Mouse (Mus musculus): ENCODE results near the gene Mlx.

The Mlx gene

DNA sequence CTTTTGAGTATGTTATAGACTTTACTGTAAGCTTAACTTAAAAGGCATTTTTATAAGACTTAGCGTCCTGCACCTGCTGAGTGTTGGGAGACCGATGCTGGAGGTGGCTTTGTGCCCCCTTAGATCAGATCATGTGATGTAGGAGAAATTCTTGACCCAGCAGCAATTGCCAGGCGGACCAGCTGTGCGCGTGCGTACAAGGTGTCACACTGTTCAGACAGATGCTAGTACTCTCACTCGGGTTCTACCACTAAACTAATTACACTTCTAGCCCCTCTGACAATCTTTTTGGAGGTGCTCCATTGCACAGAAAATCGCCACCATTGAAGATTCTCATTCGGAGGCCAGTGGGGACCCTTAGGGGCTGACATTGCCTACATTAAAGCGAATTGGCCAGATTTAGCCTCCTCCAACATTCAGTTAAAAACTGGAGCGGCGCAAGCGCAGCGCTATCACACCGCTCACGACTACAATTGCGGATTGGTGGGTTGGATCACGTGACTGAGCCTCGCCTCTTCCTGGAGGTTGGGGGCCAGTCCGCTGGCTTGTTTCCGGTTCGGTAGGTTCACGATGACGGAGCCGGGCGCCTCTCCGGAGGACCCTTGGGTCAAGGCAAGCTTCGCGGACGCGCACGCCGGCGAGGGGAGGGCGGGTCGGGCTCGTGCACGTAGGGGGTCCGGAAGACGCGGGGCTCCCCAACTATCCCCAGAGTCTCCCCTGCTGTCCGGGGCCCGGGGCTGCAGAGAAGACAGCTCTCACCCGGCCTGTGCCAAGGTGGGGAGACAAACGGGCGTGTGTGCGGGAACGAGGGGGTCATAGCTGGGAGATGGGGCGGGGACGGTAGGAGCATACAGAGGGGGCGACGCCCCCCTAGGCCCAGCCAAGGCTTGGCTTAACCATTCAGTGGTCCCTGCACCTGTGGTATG, at the start of gene Mlx:
Mlx (plus strand) TSS at position 522 of the 926 bp plus-strand sequence.
- peak; percentile 95 for DNase-seq

DNA sequence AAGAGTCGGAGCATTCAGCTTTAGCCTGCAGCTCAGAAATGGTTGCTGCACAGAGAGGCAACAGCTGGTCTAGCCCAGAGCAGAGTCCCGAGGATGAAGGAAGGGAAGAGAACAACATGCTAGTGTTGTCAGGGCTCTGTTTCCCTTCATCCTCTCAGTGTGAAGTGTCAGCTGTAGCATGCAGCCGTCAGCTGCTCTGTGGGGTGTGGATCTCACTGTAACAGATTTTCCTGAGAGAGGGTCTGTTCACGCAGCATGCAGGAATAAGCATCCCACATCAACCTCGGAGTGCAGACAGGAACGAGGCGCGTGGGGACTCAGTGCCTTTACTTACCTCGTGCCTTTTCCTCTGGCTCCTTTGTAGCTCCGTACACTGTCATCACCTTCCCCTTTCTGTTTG, 49.3 kb upstream of the Mlx start:
- DNase-seq: no peak

DNA sequence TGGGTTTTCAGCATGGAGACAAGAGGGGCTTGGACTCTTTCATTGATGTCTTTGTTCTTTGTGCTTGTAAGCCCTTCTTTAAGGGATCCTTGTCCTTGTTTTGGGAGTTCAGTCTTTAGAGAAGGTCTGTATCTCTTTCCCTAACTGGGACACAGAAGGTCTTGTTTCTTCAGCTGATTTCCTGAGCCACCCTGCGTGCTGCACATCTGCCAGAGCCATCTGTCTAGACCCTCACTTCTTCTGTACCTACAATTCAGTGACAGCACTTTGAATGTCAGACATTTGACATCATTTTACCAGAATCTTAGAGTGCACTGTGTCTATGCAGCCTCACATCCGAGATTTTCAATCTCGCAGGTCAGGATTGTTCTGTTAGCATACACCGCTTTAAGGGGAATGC, 41.3 kb upstream of the Mlx start:
- DNase-seq: no peak

DNA sequence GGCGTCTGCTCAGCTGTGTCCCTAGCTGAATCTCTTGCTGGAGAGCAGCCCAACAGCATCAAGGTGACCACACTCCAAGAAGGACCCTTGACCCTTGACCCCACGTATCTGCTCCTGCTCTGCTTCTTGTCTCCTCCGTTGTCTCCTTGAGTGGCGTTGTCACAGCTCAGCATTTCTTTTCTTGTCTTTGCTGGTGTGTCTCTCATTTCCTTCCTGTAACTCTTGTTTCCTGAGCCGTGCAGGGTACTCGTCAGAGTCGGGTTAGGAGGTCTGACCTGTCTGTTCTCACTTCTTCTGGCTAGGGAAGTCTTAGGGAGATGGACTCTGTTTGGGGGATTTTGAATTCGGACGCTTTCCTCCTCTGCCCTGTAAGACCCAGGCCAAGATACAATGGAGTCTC, 40.6 kb upstream of the Mlx start:
- DNase-seq: no peak

GRCm38 (mm10) chr11:101047502-101047901, 39.6 kb upstream of the Mlx start:
- DNase-seq: no peak

DNA sequence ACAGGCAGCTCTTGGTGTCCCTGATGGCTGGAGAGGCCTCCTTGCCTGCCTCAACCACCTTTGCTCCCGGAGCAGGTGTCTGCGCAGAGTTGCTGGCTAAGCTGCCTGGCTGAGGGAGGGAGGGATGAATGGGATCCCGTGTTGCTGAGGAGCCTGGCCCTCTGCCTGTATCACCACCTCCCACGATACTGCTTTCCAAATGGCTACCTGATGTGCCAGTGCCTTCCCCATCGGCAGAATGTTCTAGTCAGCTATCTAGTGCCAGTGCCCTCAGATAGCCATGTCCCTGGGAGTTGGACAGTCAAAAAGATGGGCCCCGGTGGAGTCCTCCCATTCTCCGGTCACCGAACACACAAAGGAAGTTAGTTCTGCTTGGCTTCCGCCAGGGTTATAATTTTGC, 36.7 kb upstream of the Mlx start:
- DNase-seq: no peak

GRCm38 (mm10) chr11:101051051-101051493, 36.0 kb upstream of the Mlx start:
- no peak for DNase-seq

DNA sequence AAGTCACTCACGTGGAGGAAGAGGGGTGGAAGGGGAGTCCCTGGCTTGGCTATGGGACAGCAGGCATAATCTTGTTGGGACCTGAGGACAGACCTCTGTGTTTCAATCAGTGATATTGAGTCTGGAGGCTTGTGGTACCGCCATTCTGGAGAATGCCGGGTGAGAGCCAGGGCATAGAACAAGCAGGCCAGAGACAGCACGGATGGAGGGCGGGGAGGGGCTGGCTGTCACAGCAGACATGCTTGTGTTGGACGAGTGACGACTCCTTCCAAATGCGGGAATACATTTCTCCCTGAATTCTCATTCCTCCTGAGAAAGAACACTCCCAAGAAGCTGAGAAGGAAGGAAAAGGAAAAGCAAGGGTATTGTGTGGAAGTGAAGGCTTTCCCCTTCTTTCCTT, 35.5 kb upstream of the Mlx start:
- no peak for DNase-seq

GRCm38 (mm10) chr11:101052751-101053473, 34.2 kb upstream of the Mlx start:
- no peak for DNase-seq

- no peak for DNase-seq
Measured at GRCm38 (mm10) chr11:101053974-101054373, 33.1 kb upstream of the Mlx start.

DNA sequence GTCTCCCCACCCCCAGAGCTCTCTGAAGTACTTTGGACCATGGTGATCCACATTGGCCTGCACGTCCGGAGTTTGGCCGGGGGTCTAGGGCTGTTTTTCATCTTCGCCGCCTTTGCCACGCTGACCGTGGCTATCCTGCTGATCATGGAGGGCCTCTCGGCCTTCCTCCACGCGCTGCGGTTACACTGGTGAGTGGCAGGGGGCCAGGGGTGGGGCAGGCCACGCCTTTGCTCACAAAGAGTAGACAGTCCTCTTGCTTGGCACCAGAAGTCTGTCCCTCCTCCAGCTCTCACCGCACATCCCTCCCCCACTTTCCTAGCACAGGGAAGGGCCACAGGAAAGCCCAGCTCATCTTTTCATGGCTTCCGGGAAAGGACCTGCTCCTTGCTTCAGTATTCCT, 31.7 kb upstream of the Mlx start:
- no peak for DNase-seq

DNA sequence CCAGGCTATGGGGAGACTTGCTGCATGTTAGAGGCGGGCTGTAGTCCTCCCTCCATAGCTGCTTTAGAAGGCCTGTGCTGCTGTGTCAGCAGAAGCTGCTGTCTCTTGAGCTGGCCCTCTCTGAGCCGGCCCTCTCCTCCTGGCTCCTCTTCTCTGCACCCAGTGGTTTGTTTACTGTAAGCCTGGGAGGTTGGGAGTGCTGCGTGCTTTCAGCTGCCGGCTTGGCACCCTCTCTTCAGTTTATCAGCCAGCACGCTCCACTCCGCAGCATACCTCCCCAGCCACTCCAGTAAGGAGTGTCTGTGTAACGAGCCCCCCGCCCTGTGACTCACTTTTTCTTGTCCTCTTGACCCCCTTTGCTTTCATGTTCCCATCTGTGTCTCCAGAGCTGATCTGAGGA, 30.2 kb upstream of the Mlx start:
- DNase-seq: peak; percentile 47

- peak; percentile 85 for DNase-seq
Measured at GRCm38 (mm10) chr11:101057860-101058259, 29.2 kb upstream of the Mlx start.

DNA sequence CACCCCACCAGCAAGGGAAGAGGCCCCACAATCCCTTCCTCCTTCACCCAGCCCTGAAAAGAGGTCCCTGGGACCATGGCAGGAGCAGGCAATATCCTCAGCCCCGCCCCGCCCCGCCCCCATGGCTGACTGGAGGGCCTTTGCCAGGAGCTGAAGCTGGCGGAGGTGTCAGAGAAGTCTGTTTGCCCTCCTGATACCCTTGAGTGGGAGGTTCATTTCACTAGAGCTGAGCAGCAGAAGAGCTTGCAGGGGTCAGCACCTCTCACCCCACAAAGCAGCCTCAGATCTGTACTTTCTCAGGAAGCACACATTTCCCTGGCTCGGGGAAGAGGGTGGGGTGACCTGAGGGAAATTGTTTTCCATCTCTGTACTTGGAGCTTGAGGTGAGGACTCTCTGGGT, 28.4 kb upstream of the Mlx start:
- DNase-seq: peak; percentile 42

GRCm38 (mm10) chr11:101059473-101059872, 27.6 kb upstream of the Mlx start:
- DNase-seq: no peak

- DNase-seq: peak; percentile 80
Measured at GRCm38 (mm10) chr11:101060126-101060525, 27.0 kb upstream of the Mlx start.

DNA sequence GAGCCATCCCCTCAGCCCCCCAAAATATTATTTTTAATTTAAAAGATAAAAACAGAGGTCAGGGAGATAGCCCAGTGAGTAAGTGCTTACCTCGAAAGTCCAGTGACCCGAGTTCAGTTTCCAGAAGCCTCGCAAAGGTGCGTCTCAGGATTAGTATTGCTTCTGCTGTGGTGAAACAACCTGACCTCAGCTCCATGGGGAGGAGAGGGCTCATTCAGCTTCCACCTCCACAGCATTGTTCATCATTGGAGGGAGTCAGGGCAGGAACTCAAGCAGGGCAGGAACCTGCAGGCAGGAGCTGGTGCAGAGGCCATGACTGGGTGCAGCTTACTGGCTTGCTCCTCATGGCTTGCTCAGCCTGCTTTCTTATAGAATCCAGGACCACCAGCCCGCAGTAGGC, 26.0 kb upstream of the Mlx start:
- DNase-seq: no peak

GRCm38 (mm10) chr11:101062165-101062884, 24.8 kb upstream of the Mlx start:
- peak; percentile 54 for DNase-seq

DNA sequence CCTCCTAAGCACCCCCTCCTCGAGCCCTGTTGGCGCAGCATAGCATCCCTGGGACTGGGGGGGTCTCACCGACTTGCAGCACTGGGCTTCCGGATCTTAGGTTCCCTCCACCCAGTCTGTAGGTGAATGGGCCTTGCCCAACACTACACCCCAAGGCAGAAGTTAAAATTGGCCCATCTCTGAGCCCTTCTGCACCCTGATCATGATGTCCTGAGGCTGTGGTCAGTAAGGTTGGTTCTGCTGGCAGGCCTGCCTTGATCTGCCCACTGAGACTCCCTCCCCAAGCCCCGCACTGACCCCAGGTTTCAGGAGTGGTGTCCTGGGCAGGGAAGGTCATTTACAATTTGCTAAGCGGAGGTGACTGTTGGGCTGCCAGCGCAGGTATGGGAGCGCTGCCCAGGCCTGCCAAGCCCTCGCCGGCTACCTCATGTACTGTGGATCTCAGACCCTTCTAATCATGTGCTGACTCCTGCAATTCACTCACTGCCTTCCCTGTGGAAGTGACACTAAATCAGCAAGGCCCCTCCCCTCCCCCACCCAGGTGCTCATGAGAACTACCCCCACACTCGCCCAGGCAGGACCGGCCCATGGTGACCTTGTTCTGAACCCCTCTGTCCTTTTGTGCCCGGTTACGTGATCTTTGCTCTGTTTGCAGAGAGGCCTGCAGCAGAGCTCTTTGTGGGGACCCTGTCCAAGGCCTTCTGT, 24.0 kb upstream of the Mlx start:
- DNase-seq: peak; percentile 36

GRCm38 (mm10) chr11:101063676-101064327, 23.3 kb upstream of the Mlx start:
- peak; percentile 62 for DNase-seq

DNA sequence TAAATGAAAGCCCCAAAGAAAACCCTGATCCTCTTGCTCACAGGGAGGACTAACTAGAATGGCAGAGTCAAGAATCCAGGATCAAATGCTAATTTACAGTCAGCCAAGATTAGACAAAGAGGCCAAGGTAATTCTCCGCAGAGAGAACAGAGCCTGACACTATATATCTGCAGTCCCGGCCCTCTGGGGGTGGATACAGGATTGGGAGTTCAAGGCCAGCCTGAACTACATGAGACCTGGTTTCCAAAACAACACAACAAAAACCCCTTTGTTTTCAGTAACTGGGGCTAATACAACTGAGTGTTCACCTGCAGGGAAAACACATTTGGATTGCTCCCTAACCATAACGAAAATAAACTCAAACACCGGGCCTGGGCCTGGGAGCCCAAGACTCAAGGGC, 22.6 kb upstream of the Mlx start:
- no peak for DNase-seq

GRCm38 (mm10) chr11:101065002-101065401, 22.1 kb upstream of the Mlx start:
- no peak for DNase-seq
